Mouse (Mus musculus) MEL (cell line): ENCODE measurements at regions not wholly inside any gene's neighbourhood (a gene's known extent, or its start where the extent isn't known, plus 50 kb on each side); places are given as distances from the start of the nearest gene placed in this dataset.

Source experiments
- DNase-seq: peaks from one replicate; pipeline ENCODE4 v3.0.0; 2011; ENCODE audit warnings: low read depth, low spot score
- H3K27ac ChIP-seq: 2 replicates; pipeline ENCODE4 v1.5.1; 2012; ENCODE audit warnings: low read depth, mild to moderate bottlenecking, control low read depth, low read length, moderate library complexity; ENCODE audit not compliant: control insufficient read depth
- H3K27me3 ChIP-seq, 2 experiments: fragments of 150-350 bp in 1 of 2; sonication (generic) in 1 of 2; 2 replicates each; pipeline ENCODE4 v1.6.1; 2012; ENCODE audit warnings: low read length in 2 of 2, mild to moderate bottlenecking in 2 of 2, improper control_type of control experiment in 1 of 2, moderate library complexity in 1 of 2; ENCODE audit not compliant: insufficient read depth in 2 of 2, control insufficient read depth in 1 of 2
- H3K36me3 ChIP-seq, 2 experiments: 2 replicates each; pipeline ENCODE4 v1.6.1; 2012 to 2014; ENCODE audit warnings: low read length in 2 of 2, improper control_type of control experiment in 1 of 2, inconsistent platforms in 1 of 2, mild to moderate bottlenecking in 1 of 2; ENCODE audit not compliant: insufficient read depth in 2 of 2, control insufficient read depth in 1 of 2
- H3K4me1 ChIP-seq, 2 experiments: fragments of 150-350 bp in 1 of 2; sonication (generic) in 1 of 2; 2 replicates each; pipeline ENCODE4 v1.6.1; 2012; ENCODE audit warnings: low read length in 2 of 2, improper control_type of control experiment in 1 of 2, mild to moderate bottlenecking in 1 of 2; ENCODE audit not compliant: insufficient read depth in 2 of 2, control insufficient read depth in 1 of 2
- H3K4me3 ChIP-seq, 2 experiments: fragments of 150-350 bp in 1 of 2; sonication (generic) in 1 of 2; 2 replicates each; pipeline ENCODE4 v1.5.1; 2012; ENCODE audit warnings: low read depth in 2 of 2, low read length in 2 of 2, mild to moderate bottlenecking in 2 of 2, moderate library complexity in 2 of 2, control low read depth in 1 of 2, improper control_type of control experiment in 1 of 2; ENCODE audit not compliant: control insufficient read depth in 1 of 2, insufficient read depth in 1 of 2
- H3K79me2 ChIP-seq: 2 replicates; pipeline ENCODE4 v1.6.1; 2012; ENCODE audit warnings: mild to moderate bottlenecking, low read length, moderate library complexity; ENCODE audit not compliant: control insufficient read depth, poor library complexity, insufficient read depth
- H3K9ac ChIP-seq: 2 replicates; pipeline ENCODE4 v1.6.1; 2012; ENCODE audit warnings: low read depth, mild to moderate bottlenecking, control low read depth, low read length, moderate library complexity; ENCODE audit not compliant: control insufficient read depth, poor library complexity, severe bottlenecking
- H3K9me3 ChIP-seq: fragments of 150-350 bp; sonication (generic); replicated peaks from 2 replicates; pipeline ENCODE4 v1.6.1; 2012; ENCODE audit warnings: mild to moderate bottlenecking, low read length, improper control_type of control experiment, moderate library complexity; ENCODE audit not compliant: insufficient read depth
- BHLHE40 ChIP-seq: IDR thresholded peaks from 2 replicates; pipeline ENCODE4 v1.6.1; 2012; ENCODE audit warnings: low read depth, mild to moderate bottlenecking, inconsistent platforms, low read length, improper control_type of control experiment, borderline replicate concordance
- CHD1 ChIP-seq: IDR thresholded peaks from 2 replicates; pipeline ENCODE4 v1.6.1; 2012; ENCODE audit warnings: low read depth, mild to moderate bottlenecking, inconsistent platforms, low read length, improper control_type of control experiment
- CTCF ChIP-seq, 3 experiments: IDR thresholded peaks in 2 of 3; conservative IDR thresholded peaks in 1 of 3; 2 replicates each; pipeline ENCODE4 v1.5.1; 2011 to 2012; ENCODE audit warnings: low read length in 3 of 3, low read depth in 2 of 3, mild to moderate bottlenecking in 2 of 3, improper control_type of control experiment in 1 of 3, inconsistent platforms in 1 of 3, mixed read lengths in 1 of 3, moderate library complexity in 1 of 3; ENCODE audit not compliant: control insufficient read depth in 1 of 3, insufficient read depth in 1 of 3, poor library complexity in 1 of 3, severe bottlenecking in 1 of 3
- E2F4 ChIP-seq: IDR thresholded peaks from 2 replicates; pipeline ENCODE4 v1.6.1; 2011; ENCODE audit warnings: low read depth, low read length, improper control_type of control experiment, borderline replicate concordance
- ETS1 ChIP-seq: IDR thresholded peaks from 2 replicates; pipeline ENCODE4 v1.6.1; 2012; ENCODE audit warnings: low read depth, mild to moderate bottlenecking, inconsistent platforms, low read length, improper control_type of control experiment, moderate library complexity
- GATA1 ChIP-seq: IDR thresholded peaks from 2 replicates; pipeline ENCODE4 v1.6.1; 2011; ENCODE audit warnings: low read depth, low read length, improper control_type of control experiment
- HCFC1 ChIP-seq: IDR thresholded peaks from 2 replicates; pipeline ENCODE4 v1.6.1; 2012; ENCODE audit warnings: low read depth, mild to moderate bottlenecking, inconsistent platforms, low read length, improper control_type of control experiment, moderate library complexity
- JUND ChIP-seq: IDR thresholded peaks from 2 replicates; pipeline ENCODE4 v1.6.1; 2011; ENCODE audit warnings: low read depth, mild to moderate bottlenecking, improper control_type of control experiment, low read length
- MAFK ChIP-seq: IDR thresholded peaks from 2 replicates; pipeline ENCODE4 v1.6.1; 2011; ENCODE audit warnings: low read depth, mild to moderate bottlenecking, low read length, improper control_type of control experiment, borderline replicate concordance
- MAX ChIP-seq: IDR thresholded peaks from 2 replicates; pipeline ENCODE4 v1.6.1; 2011; ENCODE audit warnings: low read length, improper control_type of control experiment
- MYB ChIP-seq: IDR thresholded peaks from 2 replicates; pipeline ENCODE4 v1.6.1; 2011; ENCODE audit warnings: mild to moderate bottlenecking, low read depth, low read length, improper control_type of control experiment
- NELFE ChIP-seq: IDR thresholded peaks from 2 replicates; pipeline ENCODE4 v1.6.1; 2011; ENCODE audit warnings: low read depth, low read length, improper control_type of control experiment
- NRF1 ChIP-seq: IDR thresholded peaks from 2 replicates; pipeline ENCODE4 v1.6.1; 2014; ENCODE audit warnings: low read depth, mild to moderate bottlenecking, inconsistent platforms, low read length, improper control_type of control experiment, moderate library complexity; ENCODE audit not compliant: poor library complexity, insufficient read depth, severe bottlenecking
- POLR2AphosphoS5 ChIP-seq: IDR thresholded peaks from 2 replicates; pipeline ENCODE4 v1.6.1; 2012; ENCODE audit warnings: low read depth, borderline replicate concordance, mild to moderate bottlenecking, inconsistent platforms, low read length, moderate library complexity, mixed read lengths
- TAL1 ChIP-seq: IDR thresholded peaks from 2 replicates; pipeline ENCODE4 v1.6.1; 2012; ENCODE audit warnings: mild to moderate bottlenecking, inconsistent platforms, low read length, moderate library complexity, mixed read lengths
- TCF12 ChIP-seq: IDR thresholded peaks from 2 replicates; pipeline ENCODE4 v1.6.1; 2014; ENCODE audit warnings: low read depth, mild to moderate bottlenecking, inconsistent platforms, low read length, improper control_type of control experiment, moderate library complexity
- USF1 ChIP-seq: IDR thresholded peaks from 2 replicates; pipeline ENCODE4 v1.6.1; 2014; ENCODE audit warnings: low read depth, mild to moderate bottlenecking, inconsistent platforms, low read length, improper control_type of control experiment, moderate library complexity
- USF2 ChIP-seq, 2 experiments: IDR thresholded peaks; 2 replicates each; pipeline ENCODE4 v1.6.1; 2011 to 2012; ENCODE audit warnings: improper control_type of control experiment in 2 of 2, low read length in 2 of 2, borderline replicate concordance in 1 of 2, inconsistent platforms in 1 of 2, low read depth in 1 of 2, mild to moderate bottlenecking in 1 of 2; ENCODE audit not compliant: insufficient read depth in 1 of 2
- ZC3H11A ChIP-seq: IDR thresholded peaks from 2 replicates; pipeline ENCODE4 v1.6.1; 2012; ENCODE audit warnings: low read depth, mild to moderate bottlenecking, inconsistent platforms, low read length, improper control_type of control experiment
- ZKSCAN1 ChIP-seq: IDR thresholded peaks from 2 replicates; pipeline ENCODE4 v1.6.1; 2012; ENCODE audit warnings: low read depth, mild to moderate bottlenecking, inconsistent platforms, low read length, improper control_type of control experiment, moderate library complexity
- ZNF384 ChIP-seq: IDR thresholded peaks from 2 replicates; pipeline ENCODE4 v1.6.1; 2012; ENCODE audit warnings: low read depth, mild to moderate bottlenecking, inconsistent platforms, low read length, improper control_type of control experiment

DNA sequence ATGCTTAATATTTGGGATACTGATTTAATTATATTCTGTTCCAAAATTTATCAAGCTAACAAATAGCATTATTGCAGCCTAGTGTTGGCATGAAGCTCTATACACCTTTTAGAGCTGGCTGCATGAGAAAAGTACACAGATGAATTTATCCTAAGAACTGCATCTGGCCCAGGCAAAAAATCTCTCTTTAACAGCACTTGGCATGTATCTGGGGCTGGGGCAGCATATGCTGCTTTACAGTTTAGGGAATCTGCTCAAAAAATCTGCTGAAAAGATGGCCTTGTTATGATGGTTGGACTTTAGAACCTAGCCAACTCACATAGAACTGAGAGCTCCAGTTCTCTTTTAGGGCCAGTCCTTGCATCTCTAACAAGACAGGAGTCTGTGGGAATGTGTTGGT is 276.2 kb downstream of the Cox7c start:
- H3K79me2 ChIP-seq: no peaks in the 10 kb centered on the region
- H3K27ac ChIP-seq: no peak overlapping the region
- H3K27me3 ChIP-seq: no peaks in the 10 kb centered on the region
- DNase-seq: no peak
- no peaks in the 10 kb centered on the region for H3K4me1 ChIP-seq
- no peak overlapping the region for H3K4me3 ChIP-seq
- no peaks in the 10 kb centered on the region for H3K36me3 ChIP-seq
- no peak for TF ChIP-seq ZNF384
- no peak for TF ChIP-seq GATA1
- no peak for TF ChIP-seq MAX
- TF ChIP-seq ZKSCAN1: no peak
- TF ChIP-seq E2F4: no peak
- no peak for TF ChIP-seq MAFK
- TF ChIP-seq ZC3H11A: no peak
- no peak for TF ChIP-seq TAL1
- no peak for TF ChIP-seq MYB
- no peak for TF ChIP-seq TCF12
- TF ChIP-seq ETS1: no peak
- TF ChIP-seq HCFC1: no peak
- TF ChIP-seq BHLHE40: no peak
- TF ChIP-seq CHD1: no peak
- TF ChIP-seq USF2 (IDR thresholded peaks at IDR 0.05; ENCODE audit: borderline replicate concordance in 1 of 2, insufficient read depth in 1 of 2, low read depth in 1 of 2, low read length in 2 of 2): no peak
- TF ChIP-seq NELFE: no peak
- TF ChIP-seq JUND: no peak
- no peak for TF ChIP-seq NRF1
- H3K9ac ChIP-seq: no peak overlapping the region
- H3K9me3 ChIP-seq: no peaks in the 10 kb centered on the region

DNA sequence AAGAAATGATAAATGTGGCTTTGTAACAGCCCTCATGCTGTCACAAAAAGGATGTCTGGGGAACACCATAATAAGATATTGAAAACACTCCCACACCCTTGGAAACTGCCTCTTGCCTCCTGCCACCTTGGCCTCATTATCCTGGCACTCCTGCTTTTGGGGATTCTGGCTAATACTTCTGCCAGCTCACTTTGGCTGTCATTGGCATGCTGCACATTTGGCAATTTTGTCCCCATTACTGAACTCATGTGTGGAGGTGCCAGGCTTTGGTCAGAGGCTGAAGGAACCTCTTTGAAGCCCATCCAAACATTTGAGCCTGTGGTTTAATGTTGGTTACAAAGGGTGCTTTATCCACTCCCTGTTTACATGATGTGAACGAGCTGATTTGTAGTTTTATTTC is 278.2 kb downstream of the Cox7c start:
- H3K36me3 ChIP-seq: no peaks in the 10 kb centered on the region
- no peaks in the 10 kb centered on the region for H3K4me1 ChIP-seq
- DNase-seq: no peak
- H3K27me3 ChIP-seq: no peaks in the 10 kb centered on the region
- TF ChIP-seq BHLHE40 (no peak), ETS1 (no peak), CTCF (IDR thresholded peaks at IDR 0.05 in 2 of 3, conservative IDR thresholded peaks at IDR 0.05 in 1 of 3; ENCODE audit: control insufficient read depth in 1 of 3, insufficient read depth in 1 of 3, low read depth in 2 of 3, low read length in 3 of 3, poor library complexity in 1 of 3, severe bottlenecking in 1 of 3) (no peak), E2F4 (no peak), USF1 (no peak), POLR2AphosphoS5 (no peak)
- no peak overlapping the region for H3K27ac ChIP-seq
- no peaks in the 10 kb centered on the region for H3K9me3 ChIP-seq
- no peak overlapping the region for H3K9ac ChIP-seq
- no peak overlapping the region for H3K4me3 ChIP-seq
- no peaks in the 10 kb centered on the region for H3K79me2 ChIP-seq
